Mouse (Mus musculus) kidney, postnatal 4 days (tissue): ENCODE data around the gene Atad5.
A peak's percentile ranks its signal among the peaks of the same experiment; 100 is the strongest.

ENCODE experiments used
- DNase-seq, 2 experiments: peaks; one replicate each; pipeline ENCODE4 v3.0.0; 2021; ENCODE audit warnings: mixed read lengths in 2 of 2

Gene Atad5

DNA sequence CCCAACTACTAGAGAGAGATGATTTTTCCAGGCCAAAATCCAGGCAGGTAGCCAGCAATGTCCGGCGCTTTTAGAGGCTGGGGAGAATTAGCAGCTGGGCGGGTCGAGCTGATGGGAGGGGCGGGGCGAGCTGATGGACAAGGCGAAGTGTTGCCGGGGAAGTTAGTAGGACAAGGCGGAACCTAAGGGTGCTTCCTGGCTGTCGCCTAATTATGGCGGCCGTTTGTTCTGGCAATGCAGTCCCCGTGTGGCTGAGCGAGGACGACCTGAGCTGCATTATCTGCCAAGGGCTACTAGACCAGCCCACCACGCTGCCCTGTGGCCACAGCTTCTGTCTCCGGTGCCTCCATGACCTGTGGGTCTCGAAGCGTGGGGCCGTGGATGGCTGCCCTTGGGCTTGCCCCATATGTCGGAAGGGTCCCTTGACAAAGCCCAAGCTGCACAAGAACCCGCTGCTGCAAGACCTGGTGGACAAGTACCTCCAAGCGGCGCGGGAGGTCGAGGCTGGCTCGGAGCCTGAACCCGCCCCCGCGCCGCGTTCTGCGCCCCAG is 94.6 kb downstream of the Atad5 start, which contains the start of gene Rnf135:
Gene Rnf135, plus strand, starts transcription at position 147 of the 551 bp plus-strand sequence.
- peak; percentile 97 to 98 for DNase-seq

DNA sequence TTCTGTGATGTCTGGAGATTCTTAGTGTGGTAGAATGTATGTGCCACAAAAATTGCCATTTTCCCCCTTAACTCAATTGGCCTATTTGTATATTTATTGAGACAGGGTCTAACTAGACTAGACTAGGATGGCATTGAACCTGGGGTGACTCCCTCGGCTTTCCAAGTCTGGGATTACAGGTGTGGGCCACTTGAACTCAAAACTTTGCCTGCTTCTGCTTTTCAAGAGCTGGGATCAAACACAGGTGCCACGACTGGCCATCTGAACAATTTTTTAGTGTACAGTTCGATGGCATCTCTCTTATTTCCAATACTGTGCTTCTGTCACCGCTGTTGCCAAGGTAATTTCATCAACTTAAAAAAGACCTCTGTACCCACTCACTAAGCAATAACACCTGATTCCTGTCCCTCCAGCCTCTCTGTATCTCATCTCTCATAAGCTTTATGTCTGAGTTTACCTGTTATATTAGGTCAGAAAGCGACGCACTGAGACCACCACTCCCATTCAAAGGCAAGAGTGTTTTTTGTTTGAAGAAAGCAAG is 95.4 kb downstream of the Atad5 start:
- DNase-seq: no peak
